Mouse (Mus musculus) myocyte (in vitro differentiated cells): ENCODE results near the gene Hspb6. TPM values are rescaled to one million over a fixed set of nuclear protein-coding genes. Genes with fewer than 3 reads are reported as not detected.
A peak's percentile ranks its signal among the peaks of the same experiment; 100 is the strongest.

ENCODE experiments used
- H3K27me3 ChIP-seq: one replicate; pipeline ENCODE4 v1.6.1; 2011; ENCODE audit not compliant: control insufficient read depth, insufficient read depth, insufficient read length
- H3K36me3 ChIP-seq: one replicate; pipeline ENCODE4 v1.6.1; 2011; ENCODE audit not compliant: control insufficient read depth, insufficient read depth
- H3K4me2 ChIP-seq: one replicate; pipeline ENCODE4 v1.6.1; 2011; ENCODE audit warnings: low read depth, control low read depth
- H3K4me3 ChIP-seq: one replicate; pipeline ENCODE4 v1.5.1; 2011; ENCODE audit warnings: mild to moderate bottlenecking, control low read depth, moderate library complexity
- H3K79me2 ChIP-seq: one replicate; pipeline ENCODE4 v1.6.1; 2011; ENCODE audit not compliant: control insufficient read depth, insufficient read depth
- H3ac ChIP-seq: one replicate; pipeline ENCODE4 v1.6.1; 2011; ENCODE audit not compliant: control insufficient read depth, insufficient read length
- CEBPB ChIP-seq: IDR thresholded peaks from 2 replicates; pipeline ENCODE4 v1.6.1; 2011; ENCODE audit warnings: mild to moderate bottlenecking, moderate library complexity; ENCODE audit not compliant: poor library complexity, insufficient read depth, severe bottlenecking
- E2F4 ChIP-seq: IDR thresholded peaks from one replicate; pipeline ENCODE4 v1.6.1; 2011; ENCODE audit warnings: mild to moderate bottlenecking, control low read depth, moderate library complexity; ENCODE audit not compliant: insufficient read depth
- MAX ChIP-seq: IDR thresholded peaks from one replicate; pipeline ENCODE4 v1.6.1; 2011; ENCODE audit warnings: low read depth, mild to moderate bottlenecking, control low read depth
- MYOD1 ChIP-seq, 3 experiments: IDR thresholded peaks; one replicate each; pipeline ENCODE4 v1.6.1; 2011; ENCODE audit warnings: control low read depth in 2 of 3, low read depth in 2 of 3, mild to moderate bottlenecking in 2 of 3, moderate library complexity in 1 of 3; ENCODE audit not compliant: insufficient read length in 2 of 3, control insufficient read depth in 1 of 3
- MYOG ChIP-seq, 3 experiments: IDR thresholded peaks; one replicate each; pipeline ENCODE4 v1.6.1; 2011; ENCODE audit warnings: control low read depth in 2 of 3, low read depth in 2 of 3, mild to moderate bottlenecking in 2 of 3; ENCODE audit not compliant: insufficient read length in 2 of 3, control insufficient read depth in 1 of 3, insufficient read depth in 1 of 3
- POLR2A ChIP-seq: IDR thresholded peaks from one replicate; pipeline ENCODE4 v1.6.1; 2011; ENCODE audit warnings: low read depth, mild to moderate bottlenecking, control low read depth, moderate library complexity; ENCODE audit not compliant: insufficient read length
- POLR2AphosphoS2 ChIP-seq: IDR thresholded peaks from one replicate; pipeline ENCODE4 v1.6.1; 2011; ENCODE audit warnings: low read depth, control low read depth; ENCODE audit not compliant: insufficient read length
- REST ChIP-seq: IDR thresholded peaks from one replicate; pipeline ENCODE4 v1.6.1; 2011; ENCODE audit warnings: mild to moderate bottlenecking, control low read depth, moderate library complexity; ENCODE audit not compliant: insufficient read depth, insufficient read length
- SRF ChIP-seq: IDR thresholded peaks from one replicate; pipeline ENCODE4 v1.6.1; 2011; ENCODE audit warnings: low read depth; ENCODE audit not compliant: control insufficient read depth, insufficient read length
- TCF12 ChIP-seq: IDR thresholded peaks from one replicate; pipeline ENCODE4 v1.6.1; 2011; ENCODE audit warnings: mild to moderate bottlenecking, control low read depth; ENCODE audit not compliant: poor library complexity, insufficient read depth, severe bottlenecking
- TCF3 ChIP-seq: IDR thresholded peaks from one replicate; pipeline ENCODE4 v1.6.1; 2011; ENCODE audit warnings: low read depth, control low read depth; ENCODE audit not compliant: insufficient read length
- USF1 ChIP-seq: IDR thresholded peaks from one replicate; pipeline ENCODE4 v1.6.1; 2011; ENCODE audit warnings: low read depth, mild to moderate bottlenecking, control low read depth, moderate library complexity
- polyA plus RNA-seq: library from polyadenylated mRNA; unstranded; fragments of >200 nt; fragmentation: generic; extraction: Trizol; gene quantifications from one replicate; pipeline ENCODE4 v1.2.1, GENCODE M21; 2012; ENCODE audit warnings: missing spikeins

Gene Hspb6
- polyA plus RNA-seq, 1 experiment, result 27.8 TPM

DNA sequence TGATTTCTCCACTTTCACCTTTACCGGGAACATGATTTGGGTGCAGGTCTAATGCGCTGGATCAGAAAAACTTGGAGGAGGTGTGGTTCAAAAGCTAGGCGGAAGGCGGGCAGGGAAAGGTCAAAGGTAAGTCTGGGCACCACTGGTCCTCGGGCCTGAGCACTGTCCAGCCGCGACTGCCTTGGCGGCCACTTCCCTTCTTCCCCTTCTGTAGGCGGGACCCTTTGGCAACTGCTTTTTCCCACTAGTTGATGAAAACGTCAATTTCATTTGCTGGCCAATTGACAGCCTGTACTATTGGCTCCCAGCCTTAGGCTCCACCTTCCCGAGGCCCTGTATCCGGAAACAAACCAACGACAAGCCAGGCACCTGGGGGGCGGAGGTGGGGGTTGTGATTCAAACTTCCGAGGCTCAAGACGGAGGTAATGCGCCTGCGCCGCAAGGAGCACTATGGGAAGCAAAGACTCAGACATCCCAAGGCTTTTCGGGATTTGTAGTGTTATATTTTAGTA lies 7.5 kb downstream of the Hspb6 start, which contains the start of gene Lin37:
Gene Lin37, minus strand, starts transcription at position 396 of the 512 bp plus-strand sequence.
- Histone ChIP-seq H3ac (peak within 1 kb of the TSS; percentile 74), H3K4me2 (peak within 1 kb of the TSS; percentile 81), H3K79me2 (peaks cover 21% of the 10 kb centered on the region), H3K27me3 (no peaks in the 10 kb centered on the region), H3K4me3 (peak within 1 kb of the TSS; percentile 72), H3K36me3 (peaks cover 8% of the 10 kb centered on the region)
- TF ChIP-seq USF1 (no peak), POLR2AphosphoS2 (peak; percentile 63), MYOG (IDR thresholded peaks at IDR 0.05; ENCODE audit: control insufficient read depth in 1 of 3, insufficient read depth in 1 of 3, insufficient read length in 2 of 3, low read depth in 2 of 3) (no peak), POLR2A (peak; percentile 80), TCF12 (no peak)

DNA sequence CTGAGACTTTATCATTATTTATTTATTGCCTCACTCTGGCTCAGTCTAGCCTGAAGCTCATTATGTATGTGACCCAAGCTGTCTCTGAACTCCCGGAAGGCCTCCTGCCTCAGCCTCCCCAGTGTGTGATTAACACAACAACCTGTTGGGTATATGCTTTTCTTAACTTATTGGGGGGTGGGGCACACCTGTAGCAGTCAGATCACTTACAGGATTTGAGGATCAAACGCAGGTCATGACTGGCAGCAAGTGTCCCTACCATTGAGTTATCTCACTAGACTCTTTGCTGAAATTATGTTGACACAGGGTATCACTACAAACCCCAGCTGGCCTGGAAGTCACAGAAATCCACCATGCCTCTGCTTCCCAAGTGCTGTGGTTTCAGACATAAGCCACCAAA lies 8.3 kb downstream of the Hspb6 start:
- TF ChIP-seq REST, result no peak
- no peak for TF ChIP-seq POLR2A
- no peak for TF ChIP-seq POLR2AphosphoS2
- no peak for TF ChIP-seq MYOD1 (IDR thresholded peaks at IDR 0.05; ENCODE audit: control insufficient read depth in 1 of 3, insufficient read length in 2 of 3, low read depth in 2 of 3)
- no peak for TF ChIP-seq MYOG (IDR thresholded peaks at IDR 0.05; ENCODE audit: control insufficient read depth in 1 of 3, insufficient read depth in 1 of 3, insufficient read length in 2 of 3, low read depth in 2 of 3)
- no peak for TF ChIP-seq SRF
- no peak for TF ChIP-seq TCF3
- no peak for TF ChIP-seq MAX
- no peak for TF ChIP-seq CEBPB
- TF ChIP-seq E2F4, result no peak
- no peak for TF ChIP-seq TCF12
- TF ChIP-seq USF1, result no peak
- Histone ChIP-seq H3ac (no peak overlapping the region), H3K4me2 (peak overlapping the region; percentile 81), H3K4me3 (no peak overlapping the region), H3K36me3 (peaks cover 5% of the 10 kb centered on the region), H3K79me2 (peaks cover 21% of the 10 kb centered on the region), H3K27me3 (no peaks in the 10 kb centered on the region)

DNA sequence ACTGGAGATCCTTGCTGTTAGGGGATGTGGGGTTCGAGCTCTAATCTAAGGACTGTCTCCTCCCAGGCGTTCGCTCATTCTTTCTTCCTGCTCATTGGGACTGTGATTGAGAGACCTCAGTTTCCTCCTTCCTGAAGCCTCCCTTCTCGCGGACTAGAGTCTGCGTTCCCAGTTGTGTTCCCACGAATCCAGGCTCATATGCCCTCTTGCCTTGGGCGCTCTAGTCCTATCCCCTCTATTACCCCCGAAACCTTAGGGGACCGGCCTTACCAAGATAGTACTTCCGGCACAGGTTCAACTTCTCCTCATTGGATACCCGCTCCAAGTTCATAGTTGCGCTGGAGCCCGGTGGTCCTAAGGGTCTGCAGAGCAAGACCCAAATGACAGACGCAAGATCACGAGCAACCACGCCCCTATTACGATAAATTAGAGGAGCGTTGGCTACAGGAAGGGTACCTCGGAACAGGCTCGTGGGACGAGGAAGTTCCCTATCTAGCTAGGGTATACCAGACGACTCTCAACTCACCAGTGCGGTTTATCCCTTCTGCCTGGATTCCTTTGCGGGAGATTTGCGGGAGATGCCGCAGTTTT lies 10.6 kb downstream of the Hspb6 start:
- peak overlapping the region; percentile 68 for H3K4me2 ChIP-seq
- no peaks in the 10 kb centered on the region for H3K36me3 ChIP-seq
- no peak for TF ChIP-seq MYOG (IDR thresholded peaks at IDR 0.05; ENCODE audit: control insufficient read depth in 1 of 3, insufficient read depth in 1 of 3, insufficient read length in 2 of 3, low read depth in 2 of 3)
- peak; percentile 7 for TF ChIP-seq POLR2A
- peak overlapping the region; percentile 86 for H3K4me3 ChIP-seq
- peaks cover 21% of the 10 kb centered on the region for H3K79me2 ChIP-seq
- peak overlapping the region; percentile 50 for H3ac ChIP-seq
- no peaks in the 10 kb centered on the region for H3K27me3 ChIP-seq

DNA sequence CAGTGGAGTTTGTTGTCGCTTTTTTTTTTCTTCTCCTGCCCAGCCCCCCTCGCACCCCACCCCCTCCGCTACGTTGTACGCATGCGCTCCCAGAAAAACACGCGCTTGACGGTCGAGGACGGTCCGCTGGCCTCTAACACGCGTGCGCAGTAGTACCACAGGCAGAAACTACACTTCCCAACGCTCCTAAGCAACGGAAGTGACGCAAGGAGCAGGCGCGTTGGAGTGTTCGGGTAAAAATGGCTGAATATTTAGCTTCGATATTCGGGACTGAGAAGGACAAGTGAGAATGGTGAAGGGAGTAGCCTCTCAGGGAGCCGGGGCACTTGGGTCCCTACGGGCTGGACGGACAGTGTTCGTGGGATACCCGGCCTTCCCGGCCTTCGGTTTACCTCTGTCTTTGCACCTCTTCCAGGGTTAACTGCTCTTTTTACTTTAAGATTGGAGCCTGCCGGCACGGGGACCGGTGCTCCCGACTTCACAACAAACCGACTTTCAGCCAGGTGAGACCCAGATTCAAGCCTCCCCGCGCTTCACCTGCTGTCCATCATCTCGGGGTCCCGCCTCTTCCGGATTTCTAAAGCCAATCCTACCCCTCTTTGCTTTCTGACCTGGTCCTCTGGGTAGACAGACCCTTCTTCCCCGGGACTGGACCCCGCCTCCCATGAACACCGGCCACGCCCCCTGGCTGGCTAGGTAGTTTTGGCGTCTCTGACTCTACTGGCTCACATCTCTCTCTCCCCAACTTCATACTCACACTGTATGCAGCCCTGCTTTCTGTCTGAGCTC lies 11.3 kb downstream of the Hspb6 start, which contains the start of the genes U2af1l4, Gm49396 and Psenen:
Gene U2af1l4, plus strand, starts transcription at position 185 of the 789 bp plus-strand sequence.
Gene Gm49396, plus strand, starts transcription at position 228 of the 789 bp plus-strand sequence.
Gene Psenen, minus strand, starts transcription at position 511 of the 789 bp plus-strand sequence.
- Histone ChIP-seq H3K79me2 (peaks cover 18% of the 10 kb centered on the region), H3K27me3 (no peaks in the 10 kb centered on the region), H3ac (peak within 1 kb of the TSS; percentile 50), H3K4me2 (peak within 1 kb of the TSS; percentile 81), H3K36me3 (peaks cover 2% of the 10 kb centered on the region), H3K4me3 (peak within 1 kb of the TSS; percentile 86)
- peak; percentile 27 for TF ChIP-seq POLR2A
- TF ChIP-seq E2F4, result no peak

DNA sequence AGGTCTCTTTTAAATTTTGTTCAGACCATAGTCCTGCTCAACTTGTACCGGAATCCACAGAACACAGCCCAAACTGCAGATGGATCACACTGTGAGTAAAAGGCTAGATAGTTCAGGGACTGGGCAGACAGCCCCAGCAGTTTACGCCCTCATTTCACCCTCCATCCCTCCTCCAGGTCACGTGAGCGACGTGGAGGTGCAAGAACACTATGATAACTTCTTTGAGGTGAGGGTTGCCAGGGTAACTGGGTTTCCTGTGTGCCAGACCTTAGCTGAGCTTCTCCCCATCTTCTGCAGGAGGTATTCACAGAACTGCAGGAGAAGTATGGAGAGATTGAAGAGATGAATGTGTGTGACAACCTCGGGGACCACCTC lies 11.9 kb downstream of the Hspb6 start:
- Histone ChIP-seq H3K4me3 (peak overlapping the region; percentile 86), H3ac (peak overlapping the region; percentile 50), H3K79me2 (peaks cover 16% of the 10 kb centered on the region), H3K27me3 (no peaks in the 10 kb centered on the region), H3K4me2 (peak overlapping the region; percentile 81), H3K36me3 (peaks cover 5% of the 10 kb centered on the region)
- no peak for TF ChIP-seq USF1
- TF ChIP-seq REST, result no peak
- TF ChIP-seq SRF, result no peak
- no peak for TF ChIP-seq MYOG (IDR thresholded peaks at IDR 0.05; ENCODE audit: control insufficient read depth in 1 of 3, insufficient read depth in 1 of 3, insufficient read length in 2 of 3, low read depth in 2 of 3)
- no peak for TF ChIP-seq CEBPB
- TF ChIP-seq MAX, result no peak
- TF ChIP-seq TCF3, result no peak
- no peak for TF ChIP-seq E2F4
- TF ChIP-seq MYOD1 (IDR thresholded peaks at IDR 0.05; ENCODE audit: control insufficient read depth in 1 of 3, insufficient read length in 2 of 3, low read depth in 2 of 3), result no peak
- no peak for TF ChIP-seq POLR2A
